Mouse (Mus musculus) inflammation-experienced regulatory T-cells, adult 16 weeks (primary cell): ENCODE results near the gene Slc6a19. TPM values are rescaled to one million over a fixed set of nuclear protein-coding genes. Genes with fewer than 3 reads are reported as not detected.

ENCODE experiments used
- polyA plus RNA-seq: library from polyadenylated mRNA; unstranded; fragments of 100-300 nt; shearing (Covaris generic); gene quantifications from one replicate; pipeline ENCODE4 v1.2.1, GENCODE M21; 2017

The Slc6a19 gene
- 0.09 TPM for polyA plus RNA-seq

DNA sequence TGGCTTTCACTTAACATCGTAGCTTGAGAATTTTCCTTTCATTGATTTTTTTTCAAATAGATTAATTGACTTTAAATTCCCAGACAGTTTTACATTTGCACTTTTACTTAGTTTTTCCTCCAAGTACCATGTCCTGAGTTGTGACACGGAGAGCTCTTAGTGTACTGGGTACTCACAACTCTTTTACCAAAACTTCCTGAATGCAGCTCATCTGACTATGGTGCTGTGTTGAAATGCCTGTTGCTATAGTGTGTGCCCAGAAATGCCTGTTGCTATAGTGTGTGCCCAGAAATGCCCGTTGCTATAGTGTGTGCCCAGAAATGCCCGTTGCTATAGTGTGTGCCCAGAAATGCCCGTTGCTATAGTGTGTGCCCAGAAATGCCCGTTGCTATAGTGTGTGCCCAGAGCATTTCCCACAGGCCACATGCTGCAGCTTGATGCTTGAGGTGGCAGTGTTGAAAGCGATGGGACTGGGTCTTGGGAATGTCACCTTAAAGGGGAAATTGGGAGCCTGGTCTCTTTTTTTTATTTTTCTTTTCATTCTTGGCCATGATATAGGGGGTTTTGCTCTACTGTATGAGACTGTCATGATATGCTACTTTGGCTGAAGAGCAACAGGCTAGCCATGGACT is at the start of gene Slc6a19:
Gene Slc6a19 (minus strand): TSS at position 172 of the 632 bp plus-strand sequence.

GRCm38 (mm10) chr13:73732742-73733700 is 28.4 kb upstream of the Slc6a19 start, which contains the start of gene Slc12a7:
Gene Slc12a7, plus strand, starts transcription at chr13:73733094.

GRCm38 (mm10) chr13:73677853-73678252 is 26.8 kb downstream of the Slc6a19 start, which contains the start of gene Slc6a18:
Gene Slc6a18, minus strand, starts transcription at chr13:73678023.

Other genes starting within 250 kb of the Slc6a19 start
- 37.3 TPM for gene Lpcat1, start 237.7 kb downstream of the Slc6a19 start, polyA plus RNA-seq
- gene Slc6a3, start 168.1 kb downstream of the Slc6a19 start, polyA plus RNA-seq, result not detected
- gene Clptm1l, start 100.9 kb downstream of the Slc6a19 start, polyA plus RNA-seq, result 11.1 TPM
- 8.4 TPM for gene Tert, start 78.0 kb downstream of the Slc6a19 start, polyA plus RNA-seq
- not detected for gene Slc6a18, start 26.8 kb downstream of the Slc6a19 start, polyA plus RNA-seq
- gene Slc12a7, start 28.2 kb upstream of the Slc6a19 start, polyA plus RNA-seq, result 120 TPM
- gene Nkd2, start 142.8 kb upstream of the Slc6a19 start, polyA plus RNA-seq, result 0.30 TPM
- 5.6 TPM for gene Trip13, start 232.9 kb upstream of the Slc6a19 start, polyA plus RNA-seq
- 87.3 TPM for gene Brd9, start 232.9 kb upstream of the Slc6a19 start, polyA plus RNA-seq